ENCODE assay signal across 17 mouse cellular contexts in the genomic region with DNA sequence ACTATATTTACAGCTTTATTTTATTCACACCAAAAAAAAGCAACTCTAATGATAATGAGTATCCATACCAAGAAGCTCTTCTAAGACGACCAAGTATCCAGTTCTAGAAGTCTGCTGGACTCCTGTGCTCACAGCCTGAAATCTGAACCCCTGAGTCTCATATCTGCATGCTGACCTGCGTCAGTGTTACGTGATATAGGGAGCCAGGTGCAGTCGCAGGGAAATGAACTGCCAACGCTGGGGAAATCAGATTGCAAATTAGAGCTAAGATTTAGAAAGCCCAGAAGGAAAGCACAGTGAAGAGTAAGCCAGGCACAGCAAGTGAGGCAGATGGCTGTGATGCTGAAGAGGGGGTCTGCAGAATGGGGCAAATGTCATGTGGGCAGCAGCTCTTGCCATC. TPM values are rescaled to one million over a fixed set of nuclear protein-coding genes. Genes with fewer than 3 reads are reported as not detected.
DNase-seq lines count a peak whose midpoint lies in the region; ATAC-seq lines count a peak whose summit lies in the region.
"Had no signal": no experiment of that assay in that cellular context is flagged by ENCODE, and none has a peak within 500 bp of the region (broad histone marks: within the 10 kb centered on the region; RNA-seq: fewer than 3 reads in every experiment).

No protein-coding gene starts in this region.

- H3K27me3 ChIP-seq in embryonic facial prominence, embryonic 11.5 days (ENCODE audit: control insufficient read depth, insufficient read depth, low read length), result no peaks in the 10 kb centered on the region
- H3K27me3 ChIP-seq: forebrain, embryonic 12.5 days had no signal

- H3K9ac ChIP-seq in embryonic facial prominence, embryonic 11.5 days (replicated peaks; ENCODE audit: low read length), result no peak overlapping the region
- H3K9ac ChIP-seq: forebrain, embryonic 12.5 days had no signal

- H3K4me3 ChIP-seq in embryonic facial prominence, embryonic 11.5 days (ENCODE audit: low read depth, low read length), result no peak overlapping the region
- H3K4me3 ChIP-seq: forebrain, embryonic 12.5 days; hindbrain, embryonic 10.5 days had no signal

- DNase-seq in gastrocnemius, postnatal 25 days, result peak; percentile 49
- no peak for DNase-seq in gastrocnemius, postnatal 4 days (ENCODE audit: low spot score in 2 of 2)
- DNase-seq in right cerebral cortex, postnatal 10 days (ENCODE audit: low spot score in 2 of 2), result peak; percentile 33 to 36
- no peak for DNase-seq in right cerebral cortex, adult 2 months (ENCODE audit: low spot score in 2 of 2)
- peak; percentile 45 for DNase-seq in embryonic facial prominence, embryonic 11.5 days (ENCODE audit: low spot score)
- no peak for DNase-seq in kidney, postnatal 10 days
- DNase-seq in urinary bladder, postnatal 36 days (ENCODE audit: low spot score in 2 of 2), result no peak
- DNase-seq: adrenal gland, adult 2 months; cerebellum, adult 11 months; kidney, adult 11 months; liver; retina, postnatal 1 day had no signal

- no peak overlapping the region for H3K27ac ChIP-seq in embryonic facial prominence, embryonic 11.5 days (replicated peaks; ENCODE audit: low read depth, low read length)
- H3K27ac ChIP-seq: forebrain, embryonic 12.5 days; hindbrain, embryonic 10.5 days; hindbrain, postnatal 0 days had no signal

- H3K4me1 ChIP-seq in embryonic facial prominence, embryonic 11.5 days (ENCODE audit: control insufficient read depth, insufficient read depth, low read length), result no peaks in the 10 kb centered on the region
- H3K4me1 ChIP-seq: forebrain, embryonic 12.5 days had no signal

- H3K9me3 ChIP-seq in embryonic facial prominence, embryonic 11.5 days (replicated peaks; ENCODE audit: control insufficient read depth, low read length), result no peaks in the 10 kb centered on the region
- H3K9me3 ChIP-seq: forebrain, embryonic 12.5 days; hindbrain, embryonic 10.5 days had no signal

- no peak overlapping the region for H3K4me2 ChIP-seq in embryonic facial prominence, embryonic 11.5 days (ENCODE audit: low read depth, low read length)
- H3K4me2 ChIP-seq: forebrain, embryonic 12.5 days; midbrain, embryonic 11.5 days had no signal

- no peaks in the 10 kb centered on the region for H3K36me3 ChIP-seq in embryonic facial prominence, embryonic 11.5 days (replicated peaks; ENCODE audit: control insufficient read depth, insufficient read depth, low read depth, low read length)
- H3K36me3 ChIP-seq: forebrain, embryonic 12.5 days; hindbrain, embryonic 10.5 days had no signal

- WGBS in embryonic facial prominence, embryonic 11.5 days, result 38% methylated on average over 5 of the region's 5 CpGs

- ATAC-seq in embryonic facial prominence, embryonic 11.5 days (replicated peaks; ENCODE audit: insufficient number of reproducible peaks, low FRiP score, low TSS enrichment, low read depth), result no peak
- ATAC-seq: hindbrain, postnatal 0 days; lung, postnatal 0 days had no signal

RNA-seq across cellular contexts. Expression of a gene that starts 57.1 kb away (rescaled TPM):
- 100 to 1,000 TPM; 126 to 231 TPM for total RNA-seq in gastrocnemius, postnatal 25 days (2021)
- total RNA-seq in gastrocnemius, postnatal 4 days (2021), result 100 to 1,000 TPM; 113 to 117 TPM
- polyA plus RNA-seq in embryonic facial prominence, embryonic 11.5 days (2014; fragmentation: Nextera tagmentation; extraction: Ambion mirVana), result 27.3 and 29.4 TPM in 2 replicates

Comparison
In these comparisons a context has a peak if more than half of its experiments do, and no peak if none do; other contexts are left out.
1. DNase-seq: peak in gastrocnemius, postnatal 25 days (single experiment), right cerebral cortex, postnatal 10 days (2 of 2) and embryonic facial prominence, embryonic 11.5 days (single experiment); none in gastrocnemius, postnatal 4 days (0 of 2), right cerebral cortex, adult 2 months (0 of 2), kidney, postnatal 10 days (single experiment) and urinary bladder, postnatal 36 days (0 of 2).